Mouse (Mus musculus) heart, embryonic 15.5 days (tissue): ENCODE measurements around the gene Eea1. TPM values are rescaled to one million over a fixed set of nuclear protein-coding genes. Genes with fewer than 3 reads are reported as not detected.
A peak's percentile ranks its signal among the peaks of the same experiment; 100 is the strongest.
"Not testable (repeated sequence)": the region's sequence is repeated elsewhere in the genome, so short reads cannot be mapped to it uniquely, and the experiment has no call there.

ENCODE experiments used
- ATAC-seq: fragments of 200-750 bp; cut with Nextera tagmentation; replicated peaks from 2 replicates; pipeline ENCODE4 v1.8.0; 2017; ENCODE audit warnings: low read depth, moderate TSS enrichment; ENCODE audit not compliant: insufficient number of reproducible peaks, insufficient read depth, low FRiP score
- H3K27ac ChIP-seq: fragments of 300-500 bp; sonication (generic); 2 replicates; pipeline ENCODE4 v1.5.1; 2015; ENCODE audit warnings: mild to moderate bottlenecking, inconsistent platforms
- H3K27me3 ChIP-seq: fragments of 300-500 bp; sonication (generic); 2 replicates; pipeline ENCODE4 v1.6.1; 2015; ENCODE audit warnings: inconsistent platforms
- H3K36me3 ChIP-seq: fragments of 300-500 bp; sonication (generic); 2 replicates; pipeline ENCODE4 v1.6.1; 2015; ENCODE audit warnings: mild to moderate bottlenecking, inconsistent platforms
- H3K4me1 ChIP-seq: fragments of 300-500 bp; sonication (generic); replicated peaks from 2 replicates; pipeline ENCODE4 v1.6.1; 2015; ENCODE audit warnings: inconsistent platforms
- H3K4me2 ChIP-seq: fragments of 300-500 bp; sonication (generic); 2 replicates; pipeline ENCODE4 v1.6.1; 2015; ENCODE audit warnings: inconsistent platforms, mild to moderate bottlenecking, moderate library complexity
- H3K4me3 ChIP-seq: fragments of 300-500 bp; sonication (generic); 2 replicates; pipeline ENCODE4 v1.5.1; 2015; ENCODE audit warnings: mild to moderate bottlenecking, inconsistent platforms
- H3K9ac ChIP-seq: fragments of 300-500 bp; sonication (generic); 2 replicates; pipeline ENCODE4 v1.6.1; 2015; ENCODE audit warnings: mild to moderate bottlenecking, inconsistent platforms
- H3K9me3 ChIP-seq: fragments of 300-500 bp; sonication (generic); replicated peaks from 2 replicates; pipeline ENCODE4 v1.6.1; 2016; ENCODE audit warnings: inconsistent platforms
- WGBS: fragments of 180-500 bp; shearing (Covaris S2); methylation state at CpG from one replicate; pipeline ENCODE4 v1.1.7; 2015; ENCODE audit warnings: mixed read lengths; 5-methylcytosine and 5-hydroxymethylcytosine counted together
- polyA plus RNA-seq: library from polyadenylated mRNA; unstranded; fragments of >200 nt; fragmentation: Nextera tagmentation; extraction: Ambion mirVana; gene quantifications from 2 replicates; pipeline ENCODE4 v1.2.1, GENCODE M21; 2015

Gene Eea1
- polyA plus RNA-seq, 1 experiment from 2014 or later = 18.4 TPM

DNA sequence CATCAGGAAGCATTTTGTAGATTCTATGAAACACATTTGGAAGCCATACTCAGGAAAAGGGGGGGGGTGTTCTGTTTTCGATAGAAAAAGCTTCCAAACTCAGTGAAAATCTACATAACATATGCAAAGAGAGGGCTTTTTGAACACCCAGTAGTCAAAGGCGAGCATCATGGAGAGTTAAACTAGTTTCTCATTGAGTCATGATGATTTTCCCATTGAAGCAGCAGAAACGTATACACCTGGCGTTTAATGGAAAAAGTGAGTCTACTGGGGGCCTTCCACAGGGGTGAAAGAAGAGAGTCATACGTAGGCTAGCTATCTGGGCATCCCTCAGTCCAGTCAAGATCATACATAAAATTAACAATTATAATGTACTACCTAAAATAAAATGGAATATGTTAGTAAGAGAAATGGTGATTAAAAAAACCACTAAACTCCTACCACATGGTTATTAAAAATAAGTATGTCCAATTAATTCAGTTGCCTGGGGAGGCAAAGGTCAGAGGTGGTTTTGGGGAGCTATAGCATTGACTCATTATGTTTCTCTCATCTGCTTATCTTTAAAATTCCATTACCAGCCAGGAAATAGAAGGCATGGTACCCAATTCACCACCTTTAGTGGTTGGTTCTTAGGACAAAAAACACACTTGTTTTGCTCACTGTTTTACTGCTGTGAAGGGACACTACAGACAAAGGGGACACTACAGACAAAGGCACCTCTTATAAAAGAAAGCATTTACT, 25.8 kb upstream of the Eea1 start:
- Histone ChIP-seq H3K4me2 (no peak overlapping the region), H3K9me3 (no peaks in the 10 kb centered on the region), H3K27me3 (no peaks in the 10 kb centered on the region), H3K9ac (no peak overlapping the region), H3K27ac (no peak overlapping the region), H3K36me3 (no peaks in the 10 kb centered on the region), H3K4me1 (no peaks in the 10 kb centered on the region), H3K4me3 (no peak overlapping the region)
- ATAC-seq = no peak
- 82% methylated on average over 5 of the region's 5 CpGs for WGBS

DNA sequence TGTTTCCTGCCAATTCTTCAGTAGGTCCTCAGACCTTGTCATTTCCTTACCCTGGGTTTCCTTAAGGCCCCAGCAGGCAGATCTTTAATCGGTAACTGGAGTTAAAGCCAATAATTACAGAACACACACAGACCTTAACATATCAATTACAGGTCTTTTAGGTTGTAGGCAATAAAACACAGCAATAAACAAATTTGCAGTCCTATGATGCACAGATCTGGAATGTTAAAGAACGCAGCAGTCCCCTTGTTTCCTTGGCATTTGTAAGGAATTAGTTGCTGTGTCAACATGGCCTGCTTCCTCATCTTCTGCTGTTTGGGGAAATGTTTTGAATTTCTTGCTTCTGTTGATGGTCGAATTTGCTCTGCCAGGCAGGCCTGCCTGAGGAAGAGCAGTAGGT, 21.7 kb upstream of the Eea1 start:
- no peaks in the 10 kb centered on the region for H3K27me3 ChIP-seq
- H3K4me3 ChIP-seq = no peak overlapping the region
- WGBS = 54% methylated on average over 3 of the region's 3 CpGs
- ATAC-seq = no peak
- H3K9me3 ChIP-seq = no peaks in the 10 kb centered on the region
- H3K4me2 ChIP-seq = no peak overlapping the region
- H3K9ac ChIP-seq = no peak overlapping the region
- no peak overlapping the region for H3K27ac ChIP-seq
- H3K36me3 ChIP-seq = no peaks in the 10 kb centered on the region
- H3K4me1 ChIP-seq = no peaks in the 10 kb centered on the region

DNA sequence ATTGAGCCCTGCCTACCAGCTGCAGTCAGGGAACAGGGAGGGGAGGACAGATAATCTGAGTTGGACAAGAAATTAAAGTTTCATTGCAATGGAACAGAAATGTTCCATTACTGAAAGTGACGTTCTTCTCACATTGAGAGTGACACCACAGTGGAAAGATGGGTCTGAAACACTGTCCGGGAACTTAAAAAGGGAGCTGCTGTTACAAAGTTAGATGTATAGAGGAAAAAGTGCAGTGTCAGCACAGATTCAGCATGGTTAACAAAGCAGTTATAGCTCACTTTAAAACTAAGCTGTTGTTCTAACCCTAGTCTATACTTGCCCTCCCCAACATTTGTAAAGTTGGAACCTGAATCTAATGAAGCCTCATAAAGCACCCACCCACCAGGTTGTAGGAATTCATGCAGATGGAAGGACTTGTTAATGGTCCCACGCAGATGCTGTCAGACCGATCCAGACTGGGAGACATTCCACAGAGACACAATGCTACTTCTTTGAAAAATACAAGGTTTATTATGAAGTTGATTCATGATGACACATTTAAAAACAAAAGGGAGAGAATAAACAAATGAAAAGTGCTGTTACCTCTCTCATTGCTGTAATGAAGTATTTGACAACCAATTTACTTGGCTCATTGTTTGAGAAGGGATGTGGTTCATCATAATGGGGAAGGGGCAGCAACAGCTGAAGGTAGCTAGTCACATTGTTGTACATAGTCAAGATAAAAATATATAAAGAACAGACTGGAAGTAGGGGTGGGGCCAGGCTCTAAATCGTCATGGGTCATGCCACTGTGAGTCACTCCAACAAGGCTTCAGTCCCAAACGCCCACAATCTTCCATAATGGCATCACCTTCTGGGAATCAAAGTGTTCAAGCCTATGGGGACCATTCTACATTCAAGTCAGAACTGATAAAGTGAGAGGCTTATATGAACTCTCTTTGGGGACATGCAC, 16.9 kb upstream of the Eea1 start:
- no peak for ATAC-seq
- H3K9me3 ChIP-seq = no peaks in the 10 kb centered on the region
- 72% methylated on average over 6 of the region's 6 CpGs for WGBS

DNA sequence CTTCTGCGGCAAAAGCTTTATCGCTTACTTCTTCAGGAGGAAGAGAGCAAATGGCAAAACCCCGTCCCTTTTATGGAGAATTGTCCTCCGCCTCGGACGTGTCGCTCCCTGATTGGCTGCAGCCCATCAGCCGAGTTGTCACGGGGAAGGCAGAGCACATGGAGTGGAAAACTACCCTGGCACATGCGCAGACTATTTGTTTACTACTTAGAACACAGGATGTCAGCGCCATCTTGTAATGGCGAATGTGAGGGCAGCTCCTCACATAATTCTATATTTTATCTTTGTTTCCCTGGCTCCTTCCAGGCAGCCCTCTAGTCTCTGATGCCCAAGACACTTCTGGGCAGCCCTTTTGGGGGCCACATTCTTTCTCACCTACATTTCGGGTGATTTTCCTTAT, 6.8 kb upstream of the Eea1 start:
- not testable (repeated sequence) for H3K36me3 ChIP-seq, H3K9me3 ChIP-seq, H3K27me3 ChIP-seq, H3K4me1 ChIP-seq, H3K4me2 ChIP-seq, H3K4me3 ChIP-seq, H3K27ac ChIP-seq, H3K9ac ChIP-seq, ATAC-seq
- WGBS = 86% methylated on average over 13 of the region's 13 CpGs

More for the DNA sequence above, 16.9 kb upstream of the Eea1 start:
- no peaks in the 10 kb centered on the region for H3K27me3 ChIP-seq
- H3K4me1 ChIP-seq = no peaks in the 10 kb centered on the region
- no peak overlapping the region for H3K4me3 ChIP-seq
- H3K4me2 ChIP-seq = no peak overlapping the region
- no peak overlapping the region for H3K27ac ChIP-seq
- H3K36me3 ChIP-seq = no peaks in the 10 kb centered on the region
- H3K9ac ChIP-seq = no peak overlapping the region

DNA sequence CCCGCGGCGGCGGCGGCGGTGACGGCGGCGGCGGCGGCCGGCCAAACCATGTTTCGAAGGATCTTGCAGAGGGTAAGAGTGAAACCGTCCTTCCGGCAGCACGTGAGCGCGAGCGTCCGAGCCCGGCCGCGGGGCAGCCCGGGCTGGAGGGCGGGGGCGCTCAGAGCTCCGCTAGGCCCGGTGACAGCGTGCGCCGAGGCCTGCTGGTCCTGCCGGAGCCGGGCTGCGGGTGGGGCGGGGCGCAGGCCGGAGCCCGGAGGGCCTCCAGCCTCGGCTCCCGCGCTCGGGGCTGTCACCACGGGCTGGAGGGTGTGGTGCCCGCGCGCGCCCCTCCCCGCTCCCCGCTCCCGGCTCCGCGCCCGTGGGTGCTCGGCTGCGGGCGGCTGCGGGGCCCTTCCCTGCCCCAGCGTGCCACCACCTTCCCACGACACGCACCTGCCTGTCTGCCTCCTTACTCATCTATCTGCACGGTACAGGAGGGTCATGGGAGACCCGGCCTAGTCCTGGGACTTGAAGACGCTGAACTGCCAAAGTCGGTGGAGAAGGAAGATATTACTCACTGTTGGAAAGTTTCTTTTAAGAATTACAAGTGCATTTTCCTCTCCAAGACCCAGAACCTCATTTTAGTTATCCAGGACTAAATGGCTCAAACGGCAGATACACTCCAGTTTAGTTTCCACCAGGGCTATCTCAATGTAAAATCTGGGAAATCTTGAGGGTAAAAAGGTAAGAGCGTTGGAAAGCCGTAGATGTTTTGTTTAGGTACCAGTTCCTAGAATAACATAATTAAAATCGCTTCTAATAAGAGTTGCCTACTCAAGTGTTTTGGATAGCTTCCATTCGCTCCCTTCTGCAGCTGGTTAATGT, 684 bp downstream of the Eea1 start:
- Histone ChIP-seq H3K36me3 (no peaks in the 10 kb centered on the region), H3K4me2 (peak overlapping the region; percentile 83), H3K27ac (peak overlapping the region; percentile 98), H3K4me1 (peaks cover 14% of the 10 kb centered on the region), H3K9me3 (no peaks in the 10 kb centered on the region), H3K27me3 (no peaks in the 10 kb centered on the region), H3K4me3 (peak overlapping the region; percentile 96), H3K9ac (peak overlapping the region; percentile 90)
- WGBS = 3% methylated on average over 63 of the region's 69 CpGs
- ATAC-seq = peak; percentile 80

DNA sequence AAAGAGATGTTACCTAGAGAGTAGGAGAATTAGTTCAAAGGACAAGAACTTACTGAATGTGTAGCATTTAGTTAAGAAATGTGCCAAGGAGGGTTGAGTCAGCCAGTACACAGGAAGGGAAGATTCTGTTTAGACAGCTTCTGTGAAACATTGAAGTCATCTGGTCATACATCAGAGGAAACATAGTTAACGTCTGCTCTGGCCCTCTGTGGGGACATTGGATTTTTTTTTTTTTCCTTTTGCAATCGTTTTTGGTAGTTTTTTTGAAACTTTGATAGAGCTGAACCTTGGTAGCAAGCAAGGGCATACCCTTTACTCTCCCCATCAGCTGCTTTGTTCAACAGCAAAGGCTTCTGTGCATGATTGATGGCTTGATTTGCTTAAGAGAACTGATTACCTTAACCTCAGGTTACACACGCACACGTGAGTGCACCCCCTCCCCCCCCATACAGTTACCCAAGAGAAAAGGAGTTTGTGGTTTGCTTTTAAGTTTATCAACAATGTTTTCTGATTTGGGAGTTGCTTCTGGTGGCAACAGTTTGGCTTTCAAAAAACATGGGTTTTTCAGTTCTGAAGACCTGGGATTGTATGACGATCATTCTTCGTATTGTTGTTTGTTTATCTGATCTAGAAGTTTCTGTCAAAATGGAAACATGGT, 1.4 kb downstream of the Eea1 start:
- peaks cover 14% of the 10 kb centered on the region for H3K4me1 ChIP-seq
- H3K27ac ChIP-seq = 0 out of 2 replicates have a peak overlapping the region, but pooled peaks have one; percentile 98
- WGBS = 49% methylated on average over 6 of the region's 6 CpGs
- H3K4me3 ChIP-seq = peak overlapping the region; percentile 96
- peak overlapping the region; percentile 83 for H3K4me2 ChIP-seq
- no peaks in the 10 kb centered on the region for H3K36me3 ChIP-seq
- peak overlapping the region; percentile 90; the same call in 1 of the 2 replicates for H3K9ac ChIP-seq
- H3K27me3 ChIP-seq = no peaks in the 10 kb centered on the region
- H3K9me3 ChIP-seq = no peaks in the 10 kb centered on the region
- no peak for ATAC-seq

DNA sequence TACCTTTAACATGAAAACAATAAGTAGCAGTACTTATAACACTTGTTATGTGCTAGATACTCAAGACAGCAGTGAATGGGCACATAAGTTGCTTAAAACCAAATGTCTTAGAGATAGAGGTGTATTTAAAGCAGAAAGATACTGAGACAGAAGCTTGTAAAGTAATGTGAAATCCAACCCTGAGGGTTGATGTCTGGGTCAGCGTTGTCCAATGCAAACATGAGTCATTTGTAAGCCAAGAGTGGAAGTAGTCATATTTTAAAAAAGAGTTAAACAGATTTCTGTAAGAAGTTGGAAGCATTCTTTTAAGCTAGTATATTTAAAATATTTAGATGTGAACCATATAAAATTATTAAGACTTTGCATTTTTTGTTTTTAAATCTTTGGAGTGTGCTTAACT, 4.6 kb downstream of the Eea1 start:
- Histone ChIP-seq H3K27ac (no peak overlapping the region), H3K9ac (no peak overlapping the region), H3K4me2 (no peak overlapping the region), H3K27me3 (no peaks in the 10 kb centered on the region), H3K36me3 (no peaks in the 10 kb centered on the region), H3K4me3 (no peak overlapping the region), H3K4me1 (peaks cover 12% of the 10 kb centered on the region), H3K9me3 (no peaks in the 10 kb centered on the region)
- WGBS = 84% methylated on average over 1 of the region's 1 CpGs
- ATAC-seq = no peak

DNA sequence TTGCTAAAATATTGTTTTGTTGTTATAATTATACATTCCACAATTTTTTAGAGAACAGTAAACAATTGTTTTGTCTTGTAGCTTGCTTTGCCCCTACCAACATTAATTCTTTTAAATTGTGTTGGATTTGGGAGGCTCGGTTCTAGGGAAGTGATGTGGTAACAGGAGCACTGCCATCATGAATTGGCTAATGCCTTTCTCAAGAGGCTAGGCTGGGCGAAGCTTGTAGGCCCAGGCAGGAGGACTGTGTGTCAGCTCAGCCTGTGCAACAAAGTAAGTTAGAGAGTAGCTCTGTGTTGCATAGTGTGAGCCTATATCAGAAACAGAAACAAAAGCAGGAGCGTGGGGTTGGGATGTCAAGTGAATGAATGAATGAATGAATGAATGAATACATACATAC, 9.0 kb downstream of the Eea1 start:
- H3K27me3 ChIP-seq = no peaks in the 10 kb centered on the region
- no peaks in the 10 kb centered on the region for H3K4me1 ChIP-seq
- no peak for ATAC-seq
- H3K36me3 ChIP-seq = no peaks in the 10 kb centered on the region
- H3K27ac ChIP-seq = no peak overlapping the region
- H3K4me3 ChIP-seq = no peak overlapping the region
- no peak overlapping the region for H3K9ac ChIP-seq
- WGBS = 94% methylated on average over 3 of the region's 3 CpGs
- no peak overlapping the region for H3K4me2 ChIP-seq
- no peaks in the 10 kb centered on the region for H3K9me3 ChIP-seq

DNA sequence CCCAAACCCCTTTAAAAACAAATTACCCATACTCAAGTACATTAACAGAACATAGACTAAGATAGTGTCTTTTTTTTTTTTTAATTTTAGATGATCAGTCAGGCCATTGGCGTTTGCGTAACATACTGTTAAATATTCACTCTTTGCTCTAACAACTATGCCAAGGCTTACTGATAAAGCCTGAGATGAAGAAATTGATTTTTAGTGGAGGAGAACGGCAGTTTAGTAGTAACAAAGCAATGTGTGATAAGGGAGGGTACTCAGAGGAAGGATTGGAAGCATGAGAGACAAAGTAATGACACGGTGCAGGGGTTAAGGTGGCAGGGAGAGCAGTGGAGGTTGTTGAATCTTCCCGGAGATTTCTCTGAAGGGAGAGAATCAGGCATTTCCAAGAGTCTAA, 9.7 kb downstream of the Eea1 start:
- Histone ChIP-seq H3K9me3 (no peaks in the 10 kb centered on the region), H3K9ac (no peak overlapping the region), H3K4me2 (no peak overlapping the region), H3K4me1 (no peaks in the 10 kb centered on the region), H3K4me3 (no peak overlapping the region), H3K36me3 (no peaks in the 10 kb centered on the region), H3K27me3 (no peaks in the 10 kb centered on the region), H3K27ac (no peak overlapping the region)
- no peak for ATAC-seq
- 87% methylated on average over 5 of the region's 5 CpGs for WGBS

DNA sequence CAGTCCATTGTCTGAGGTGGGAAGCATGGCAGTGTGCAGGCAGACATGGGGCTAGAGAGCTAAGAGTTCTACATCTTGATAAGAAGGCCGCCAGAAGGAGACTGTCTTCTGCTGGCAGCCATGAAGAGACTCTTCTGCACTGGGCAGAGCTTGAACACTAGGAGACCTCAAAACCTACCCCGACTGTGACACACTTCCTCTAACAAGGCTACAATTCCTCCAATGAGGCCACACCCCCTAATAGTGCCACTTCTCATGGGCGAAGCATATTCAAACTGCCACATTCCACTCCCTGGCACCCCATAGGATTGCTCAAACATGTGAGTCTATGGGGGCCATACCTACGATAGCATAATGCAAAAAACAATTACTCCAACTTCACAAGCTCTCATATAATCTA, 10.3 kb downstream of the Eea1 start:
- Histone ChIP-seq H3K9me3 (no peaks in the 10 kb centered on the region), H3K4me2 (no peak overlapping the region), H3K27me3 (no peaks in the 10 kb centered on the region), H3K4me3 (no peak overlapping the region), H3K9ac (no peak overlapping the region), H3K27ac (no peak overlapping the region), H3K36me3 (no peaks in the 10 kb centered on the region), H3K4me1 (no peaks in the 10 kb centered on the region)
- no peak for ATAC-seq
- 89% methylated on average over 4 of the region's 4 CpGs for WGBS
